Mouse (Mus musculus) T-cell, adult 2 months (primary cell): Measurements from ENCODE around the gene Scnn1a.

Experiments
- DNase-seq: peaks from one replicate; pipeline ENCODE4 v3.0.0; 2022; ENCODE audit warnings: low spot score

Gene Scnn1a

GRCm38 (mm10) chr6:125309406-125309805 lies 11.1 kb upstream of the Scnn1a start:
- no peak for DNase-seq

DNA sequence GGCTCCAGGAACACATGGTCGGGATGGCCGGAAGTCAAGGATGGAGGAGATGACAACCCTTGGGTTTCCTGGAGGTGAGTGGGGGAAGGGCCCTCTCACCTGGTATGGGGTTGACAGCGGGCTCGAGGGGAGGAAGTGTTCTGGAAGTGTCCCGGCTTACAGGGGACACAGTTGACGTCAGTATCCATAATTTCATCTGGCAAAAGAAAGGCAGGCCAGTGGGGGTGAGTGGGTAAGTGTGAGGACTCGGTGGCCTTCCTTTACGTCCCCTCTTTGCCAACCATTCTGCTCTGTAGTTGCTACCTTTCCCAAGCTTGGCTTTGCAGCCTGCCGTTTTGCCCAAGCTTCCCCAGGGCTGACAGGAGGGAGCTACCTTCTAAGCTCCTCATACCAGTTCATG lies 8.3 kb upstream of the Scnn1a start:
- DNase-seq: no peak

DNA sequence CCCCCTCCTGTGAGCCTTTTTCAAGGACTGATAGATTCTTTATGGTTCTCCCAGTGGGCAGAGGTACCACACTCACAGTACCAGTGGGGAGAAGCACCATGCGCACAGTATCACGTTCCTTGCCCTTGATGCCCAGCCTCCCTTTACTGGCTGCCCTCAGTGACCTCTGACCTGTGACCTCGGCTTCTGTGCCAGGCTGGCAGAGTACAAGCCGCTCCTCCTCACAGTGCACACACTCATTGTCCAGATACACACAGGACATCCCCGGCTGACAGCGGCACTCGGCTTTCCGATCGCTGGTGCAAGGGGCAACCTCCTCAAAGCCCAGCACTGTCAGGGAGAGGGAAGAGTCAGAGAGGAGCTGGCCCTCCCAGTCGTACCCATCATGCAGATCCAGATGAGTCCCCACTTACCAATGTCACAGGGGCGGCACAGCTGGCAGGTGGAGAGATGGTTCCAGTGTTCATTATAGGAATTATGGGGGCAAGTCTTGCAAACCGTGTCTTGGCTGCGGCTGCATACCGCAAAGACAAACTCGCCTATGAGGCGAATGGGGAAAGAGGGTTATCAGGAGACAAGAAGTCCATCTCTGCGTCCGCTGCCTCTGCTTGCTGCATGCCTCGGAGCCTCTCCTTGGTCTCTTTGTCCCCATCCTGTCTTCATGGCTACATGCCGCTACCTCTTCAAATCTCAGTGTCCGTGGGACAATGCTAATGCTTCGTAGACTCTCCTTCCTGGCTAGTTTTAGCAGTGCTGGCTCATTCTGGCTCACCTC lies 7.7 kb upstream of the Scnn1a start:
- no peak for DNase-seq

GRCm38 (mm10) chr6:125313546-125314230 lies 6.8 kb upstream of the Scnn1a start, which contains the start of gene Ltbr:
Ltbr (minus strand) TSS chr6:125313885.
- DNase-seq: peak; percentile 18

- no peak for DNase-seq
These were observed 6.3 kb upstream of the Scnn1a start for GRCm38 (mm10) chr6:125314231-125314563.

GRCm38 (mm10) chr6:125314746-125315145 lies 5.7 kb upstream of the Scnn1a start:
- DNase-seq: no peak

GRCm38 (mm10) chr6:125317077-125317476 lies 3.4 kb upstream of the Scnn1a start:
- DNase-seq: no peak

- DNase-seq: no peak
These were observed 1.2 kb upstream of the Scnn1a start for GRCm38 (mm10) chr6:125318981-125319918.

DNA sequence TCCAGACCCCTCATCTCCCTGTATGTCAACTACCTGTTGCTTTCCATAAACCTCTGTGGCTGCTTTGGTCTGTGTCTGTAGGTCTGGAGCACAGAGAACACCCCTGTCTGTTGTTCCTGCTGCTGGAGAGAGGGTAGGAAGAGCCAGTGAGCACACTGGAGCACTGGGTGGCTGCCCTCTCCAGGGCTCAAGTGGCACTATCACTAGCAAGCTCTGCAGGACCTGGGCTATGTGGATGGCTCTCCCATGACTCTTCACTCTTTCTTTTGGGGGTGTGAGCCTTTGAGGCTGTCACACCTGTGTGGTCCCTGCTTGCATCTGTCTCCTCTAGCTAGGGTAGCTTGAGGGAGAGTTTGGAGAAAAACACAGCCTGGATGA lies 551 bp upstream of the Scnn1a start:
- DNase-seq: no peak

DNA sequence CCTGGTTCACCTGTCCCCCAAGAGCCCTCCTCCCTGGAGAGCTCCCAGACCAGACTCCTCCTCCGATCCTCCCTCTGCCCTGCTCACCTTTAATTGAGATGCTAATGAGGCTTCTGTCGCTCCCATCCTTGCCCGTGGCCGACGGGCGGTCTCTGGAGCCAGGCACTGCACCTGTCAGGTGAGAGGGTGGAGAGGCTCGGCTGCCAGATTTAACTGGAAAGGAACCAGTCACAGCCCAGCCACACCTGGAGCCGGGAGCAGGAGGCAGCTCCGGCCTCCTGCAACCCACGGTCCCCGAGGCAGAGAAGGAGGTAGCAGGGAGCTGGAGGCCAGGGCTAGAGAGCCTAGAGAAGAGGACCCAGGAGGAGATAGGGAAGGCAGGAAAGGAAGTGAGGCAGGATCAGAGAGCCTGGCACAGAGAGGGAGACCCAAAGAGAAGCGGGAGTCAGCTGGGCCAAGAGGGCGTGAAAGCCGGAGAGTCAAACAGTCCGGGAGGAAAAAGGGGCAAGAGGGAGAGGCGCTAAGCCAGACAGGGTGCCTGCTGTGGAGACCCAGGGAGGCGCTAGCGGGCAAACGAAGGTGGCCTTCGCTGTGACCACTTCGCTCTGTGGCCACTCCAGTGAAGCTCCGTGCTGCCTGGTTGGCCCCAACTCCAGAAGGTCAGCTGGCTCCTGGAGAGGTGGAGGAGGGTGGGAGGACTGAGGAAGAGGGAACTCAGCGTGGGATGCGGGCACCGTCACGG lies 826 bp downstream of the Scnn1a start:
- no peak for DNase-seq

GRCm38 (mm10) chr6:125322794-125323193 lies 2.3 kb downstream of the Scnn1a start:
- DNase-seq: no peak

DNA sequence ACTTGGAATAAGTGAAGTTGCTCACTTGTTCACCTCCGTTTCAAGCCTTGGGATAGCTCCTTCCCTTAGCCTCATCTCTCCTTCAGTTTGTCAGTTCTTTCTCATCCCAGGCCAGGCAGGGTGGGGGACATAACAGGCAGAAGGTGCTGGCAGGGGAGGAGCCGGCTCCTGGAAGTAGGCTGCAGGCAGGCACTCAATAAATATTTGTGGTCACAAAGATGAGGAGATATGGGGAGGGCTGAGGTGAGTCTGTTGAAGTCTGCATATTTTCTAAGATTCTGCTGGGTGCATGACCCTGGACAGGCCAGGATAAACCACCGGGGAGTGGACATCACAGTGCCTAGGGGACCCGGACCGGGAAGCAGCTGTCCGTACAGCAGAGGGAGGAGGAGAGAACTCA lies 3.1 kb downstream of the Scnn1a start:
- DNase-seq: no peak

GRCm38 (mm10) chr6:125325337-125325736 lies 4.9 kb downstream of the Scnn1a start:
- DNase-seq: no peak

GRCm38 (mm10) chr6:125328243-125328642 lies 7.8 kb downstream of the Scnn1a start:
- peak; percentile 48 for DNase-seq

- peak; percentile 33 for DNase-seq
These were observed 10.3 kb downstream of the Scnn1a start for GRCm38 (mm10) chr6:125330626-125331326.

- DNase-seq: no peak
These were observed 12.8 kb downstream of the Scnn1a start for GRCm38 (mm10) chr6:125333112-125333899.

DNA sequence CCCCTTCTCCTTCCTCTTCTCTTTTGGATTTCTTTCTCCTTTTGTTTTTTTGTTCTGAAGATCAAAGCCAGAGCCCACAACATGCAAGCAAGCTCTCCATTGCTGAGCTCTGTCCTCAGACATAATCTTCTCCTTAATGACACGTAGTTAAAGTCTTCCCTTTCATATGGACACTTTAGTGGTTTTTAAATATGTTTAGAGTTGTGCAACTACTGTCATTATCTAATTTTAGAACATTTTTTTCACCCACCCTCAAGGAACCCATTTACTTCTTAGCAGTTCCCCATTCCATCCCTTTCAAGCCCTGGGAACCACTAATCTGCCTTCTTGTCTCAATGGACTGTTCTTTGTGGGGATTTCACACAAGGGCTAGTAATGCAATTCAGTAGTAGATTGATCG lies 13.9 kb downstream of the Scnn1a start:
- no peak for DNase-seq

DNA sequence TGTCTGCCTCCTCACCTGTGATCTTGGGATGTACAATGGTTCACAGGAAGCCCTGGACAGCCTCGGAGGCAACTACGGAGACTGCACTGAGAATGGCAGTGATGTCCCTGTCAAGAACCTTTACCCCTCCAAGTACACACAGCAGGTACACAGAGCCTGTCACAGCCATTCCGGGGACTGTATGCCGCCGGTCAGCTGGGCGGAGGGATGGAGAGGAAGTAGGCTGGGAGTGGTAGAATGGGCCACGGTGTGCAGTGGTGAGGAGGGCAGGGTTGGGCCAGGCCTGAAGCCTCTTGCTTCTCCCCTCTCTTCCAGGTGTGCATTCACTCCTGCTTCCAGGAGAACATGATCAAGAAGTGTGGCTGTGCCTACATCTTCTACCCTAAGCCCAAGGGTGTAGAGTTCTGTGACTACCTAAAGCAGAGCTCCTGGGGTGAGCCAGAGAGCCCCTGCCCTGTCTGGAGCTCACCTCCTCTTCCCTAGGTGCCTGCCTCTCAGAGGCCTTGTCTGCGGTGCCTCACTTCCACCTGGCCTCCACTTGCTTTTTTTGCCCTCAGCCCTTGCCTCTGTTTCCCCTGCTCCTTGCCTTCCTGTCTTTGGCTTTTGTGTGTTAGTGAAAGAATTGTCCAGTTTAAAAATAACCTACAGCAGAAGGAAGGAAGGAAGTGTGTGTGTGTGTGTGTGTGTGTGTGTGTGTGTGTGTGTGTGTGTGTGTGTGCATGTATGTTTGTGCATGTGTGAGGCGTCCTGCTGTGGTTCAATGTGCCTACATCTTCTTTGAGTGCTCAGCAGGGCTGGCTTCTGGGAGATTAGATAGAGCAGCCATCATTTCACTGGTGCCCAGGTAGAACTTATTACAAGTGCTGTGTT lies 18.6 kb downstream of the Scnn1a start:
- DNase-seq: peak; percentile 30

GRCm38 (mm10) chr6:125340244-125340643 lies 19.8 kb downstream of the Scnn1a start:
- DNase-seq: no peak
